Mouse (Mus musculus) myocyte (in vitro differentiated cells): Measurements from ENCODE around the gene Gm4792.

Source experiments
- CEBPB ChIP-seq: IDR thresholded peaks from 2 replicates; pipeline ENCODE4 v1.6.1; 2011; ENCODE audit warnings: mild to moderate bottlenecking, moderate library complexity; ENCODE audit not compliant: poor library complexity, insufficient read depth, severe bottlenecking
- MAX ChIP-seq: IDR thresholded peaks from one replicate; pipeline ENCODE4 v1.6.1; 2011; ENCODE audit warnings: low read depth, mild to moderate bottlenecking, control low read depth
- POLR2A ChIP-seq: IDR thresholded peaks from one replicate; pipeline ENCODE4 v1.6.1; 2011; ENCODE audit warnings: low read depth, mild to moderate bottlenecking, control low read depth, moderate library complexity; ENCODE audit not compliant: insufficient read length
- POLR2AphosphoS2 ChIP-seq: IDR thresholded peaks from one replicate; pipeline ENCODE4 v1.6.1; 2011; ENCODE audit warnings: low read depth, control low read depth; ENCODE audit not compliant: insufficient read length

- no peak for TF ChIP-seq CEBPB
- TF ChIP-seq POLR2A: no peak
- TF ChIP-seq POLR2AphosphoS2: no peak
- no peak for TF ChIP-seq MAX
Observed at GRCm38 (mm10) chr10:94294933-94295750, 3.4 kb downstream of the Gm4792 start.
